Mouse (Mus musculus) embryonic stem cell, embryonic (primary cell): ENCODE results near the gene Nceh1.
"Not testable (repeated sequence)": the region's sequence is repeated elsewhere in the genome, so short reads cannot be mapped to it uniquely, and the experiment has no call there.

Experiments used
- CTCF ChIA-PET, 4 experiments: fragments of 300-600 bp in 2 of 4; fragments of 350-600 bp in 2 of 4; sonication (Branson Sonifier 250); formaldehyde crosslinking; loops; one replicate each; lab custom pipeline; 2022; ENCODE audit warnings: inconsistent platforms in 2 of 4; lab: Charles Lee
- POLR2A ChIA-PET, 4 experiments: fragments of 300-600 bp in 2 of 4; fragments of 350-600 bp in 2 of 4; sonication (Branson Sonifier 250); formaldehyde crosslinking; loops; one replicate each; lab custom pipeline; 2022; ENCODE audit warnings: antibody characterized with exemption in 4 of 4, inconsistent platforms in 1 of 4; lab: Charles Lee

The Nceh1 gene

GRCm38 (mm10) chr3:27280280-27280749, 97.5 kb downstream of the Nceh1 start:
- POLR2A ChIA-PET = interaction anchor here in 2 of 4 experiments (0.9 to 3.0 kb wide), 3 partner anchors 11 to 126 kb away, joined by 3 to 9 read pairs (median 3); partner anchors contain the start of gene Ect2 (in 1 of the 2)
- CTCF ChIA-PET = interaction anchor here in 1 of 4 experiments (1.4 kb wide), 1 partner anchor 58 kb away, joined by 3 read pairs; no protein-coding TSS in a partner anchor

GRCm38 (mm10) chr3:27283071-27283713, 100.4 kb downstream of the Nceh1 start:
- ChIA-PET POLR2A (interaction anchor here in 3 of 4 experiments (0.6 to 1.8 kb wide), 16 partner anchors 10 to 219 kb away, joined by 3 to 13 read pairs (median 3); partner anchors contain the start of genes Ect2 (in 1 of the 3), Ghsr (in 1 of the 3), Nceh1 (in 1 of the 3) and Tnfsf10 (in 1 of the 3)), CTCF (interaction anchor here in 3 of 4 experiments (0.6 to 1.9 kb wide), 6 partner anchors 10 to 350 kb away, joined by 3 to 11 read pairs (median 4); no protein-coding TSS in a partner anchor)

GRCm38 (mm10) chr3:27283796-27284195, 101.0 kb downstream of the Nceh1 start:
- CTCF ChIA-PET = interaction anchor here in 2 of 4 experiments (0.7 to 1.9 kb wide), 5 partner anchors 11 to 184 kb away, joined by 3 to 11 read pairs (median 4); no protein-coding TSS in a partner anchor
- POLR2A ChIA-PET = interaction anchor here in 3 of 4 experiments (0.6 to 1.8 kb wide), 12 partner anchors 10 to 179 kb away, joined by 3 to 13 read pairs (median 4); partner anchors contain the start of genes Ect2 (in 1 of the 3), Ghsr (in 1 of the 3), Nceh1 (in 1 of the 3) and Tnfsf10 (in 1 of the 3)

GRCm38 (mm10) chr3:27284227-27284626, 101.5 kb downstream of the Nceh1 start:
- CTCF ChIA-PET = interaction anchor here in 2 of 4 experiments (0.9 to 1.9 kb wide), 3 partner anchors 11 to 57 kb away, joined by 3 to 11 read pairs (median 4); no protein-coding TSS in a partner anchor
- POLR2A ChIA-PET = interaction anchor here in 2 of 4 experiments (0.6 to 1.8 kb wide), 9 partner anchors 11 to 410 kb away, joined by 3 to 8 read pairs (median 3); partner anchors contain the start of genes Ect2 (in 1 of the 2) and Nceh1 (in 1 of the 2)

- CTCF ChIA-PET = no interaction called here
- POLR2A ChIA-PET = interaction anchor here in 1 of 4 experiments (0.5 to 0.7 kb wide), 2 partner anchors 129 to 411 kb away, joined by 3 to 5 read pairs; no protein-coding TSS in a partner anchor
These were observed 102.3 kb downstream of the Nceh1 start for GRCm38 (mm10) chr3:27285072-27285471.

GRCm38 (mm10) chr3:27288301-27288700, 105.5 kb downstream of the Nceh1 start:
- ChIA-PET POLR2A (no interaction called here), CTCF (no interaction called here)

GRCm38 (mm10) chr3:27288909-27289308, 106.1 kb downstream of the Nceh1 start:
- CTCF ChIA-PET = no interaction called here
- POLR2A ChIA-PET = no interaction called here

- ChIA-PET POLR2A (no interaction called here), CTCF (interaction anchor here in 1 of 4 experiments (0.6 to 0.7 kb wide), 2 partner anchors 124 to 244 kb away, joined by 3 read pairs; no protein-coding TSS in a partner anchor)
These were observed 107.5 kb downstream of the Nceh1 start for GRCm38 (mm10) chr3:27290285-27290684.

- POLR2A ChIA-PET = not testable (repeated sequence)
- CTCF ChIA-PET = interaction anchor here in 2 of 4 experiments (0.6 to 0.7 kb wide), 2 partner anchors 125 to 539 kb away, joined by 3 read pairs; no protein-coding TSS in a partner anchor
These were observed 108.2 kb downstream of the Nceh1 start for GRCm38 (mm10) chr3:27290945-27291344.

- CTCF ChIA-PET = interaction anchor here in 1 of 4 experiments (0.5 kb wide), 1 partner anchor 112 kb away, joined by 4 read pairs; no protein-coding TSS in a partner anchor
- POLR2A ChIA-PET = not testable (repeated sequence)
These were observed 108.6 kb downstream of the Nceh1 start for GRCm38 (mm10) chr3:27291411-27291810.

- POLR2A ChIA-PET = no interaction called here
- CTCF ChIA-PET = no interaction called here
These were observed 111.0 kb downstream of the Nceh1 start for GRCm38 (mm10) chr3:27293645-27294385.

- CTCF ChIA-PET = interaction anchor here in 1 of 4 experiments (0.6 kb wide), 1 partner anchor 167 kb away, joined by 9 read pairs; no protein-coding TSS in a partner anchor
- POLR2A ChIA-PET = no interaction called here
These were observed 117.7 kb downstream of the Nceh1 start for GRCm38 (mm10) chr3:27300451-27300850.

- ChIA-PET CTCF (no interaction called here), POLR2A (interaction anchor here in 1 of 4 experiments (0.6 kb wide), 1 partner anchor 120 kb away, joined by 3 read pairs; no protein-coding TSS in a partner anchor)
These were observed 119.7 kb downstream of the Nceh1 start for GRCm38 (mm10) chr3:27302339-27303022.

GRCm38 (mm10) chr3:27306815-27307214, 124.0 kb downstream of the Nceh1 start:
- CTCF ChIA-PET = interaction anchor here in 1 of 4 experiments (0.9 kb wide), 1 partner anchor 39 kb away, joined by 3 read pairs; no protein-coding TSS in a partner anchor
- POLR2A ChIA-PET = no interaction called here

GRCm38 (mm10) chr3:27310973-27311372, 128.2 kb downstream of the Nceh1 start:
- ChIA-PET POLR2A (no interaction called here), CTCF (no interaction called here)

- ChIA-PET CTCF (no interaction called here), POLR2A (no interaction called here)
These were observed 128.7 kb downstream of the Nceh1 start for GRCm38 (mm10) chr3:27311475-27311874.

- POLR2A ChIA-PET = interaction anchor here in 1 of 4 experiments (0.6 kb wide), 1 partner anchor 78 kb away, joined by 4 read pairs; no protein-coding TSS in a partner anchor
- CTCF ChIA-PET = interaction anchor here in 1 of 4 experiments (0.6 kb wide), 1 partner anchor 483 kb away, joined by 4 read pairs; no protein-coding TSS in a partner anchor
These were observed 131.9 kb downstream of the Nceh1 start for GRCm38 (mm10) chr3:27314506-27315164.
